Mouse (Mus musculus): ENCODE results near the gene Gng12.

Gng12 gene

GRCm38 (mm10) chr6:66917032-66917431 lies 20.8 kb downstream of the Gng12 start:
- no peak for DNase-seq (ENCODE audit: low spot score in 2 of 2)

DNA sequence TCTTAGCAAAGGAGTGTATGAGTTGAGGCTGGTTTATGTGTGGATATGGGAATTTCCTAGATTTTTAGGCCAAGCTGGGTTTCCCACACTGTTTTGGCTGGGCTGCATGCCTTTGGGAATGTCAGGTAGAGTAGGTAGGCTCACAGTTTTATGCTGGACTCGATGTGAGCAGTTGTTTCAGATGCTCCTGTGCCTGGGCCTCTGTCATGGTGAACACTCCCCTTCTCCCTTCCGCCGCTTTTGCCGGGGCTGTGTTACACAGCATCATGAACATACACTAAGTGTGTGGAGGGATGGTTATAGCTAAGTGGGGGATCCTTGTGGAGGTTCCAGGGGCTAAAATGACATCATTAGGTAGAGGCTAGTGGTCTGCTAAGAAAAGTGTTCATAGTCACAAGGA lies 24.6 kb downstream of the Gng12 start:
- no peak for DNase-seq (ENCODE audit: low spot score in 2 of 2)

- DNase-seq (ENCODE audit: low spot score in 2 of 2) = no peak
These were observed 25.6 kb downstream of the Gng12 start for GRCm38 (mm10) chr6:66921755-66922154.

GRCm38 (mm10) chr6:66922501-66922900 lies 26.3 kb downstream of the Gng12 start:
- DNase-seq (ENCODE audit: low spot score in 2 of 2) = no peak

GRCm38 (mm10) chr6:66923851-66924250 lies 27.7 kb downstream of the Gng12 start:
- no peak for DNase-seq (ENCODE audit: low spot score in 2 of 2)

DNA sequence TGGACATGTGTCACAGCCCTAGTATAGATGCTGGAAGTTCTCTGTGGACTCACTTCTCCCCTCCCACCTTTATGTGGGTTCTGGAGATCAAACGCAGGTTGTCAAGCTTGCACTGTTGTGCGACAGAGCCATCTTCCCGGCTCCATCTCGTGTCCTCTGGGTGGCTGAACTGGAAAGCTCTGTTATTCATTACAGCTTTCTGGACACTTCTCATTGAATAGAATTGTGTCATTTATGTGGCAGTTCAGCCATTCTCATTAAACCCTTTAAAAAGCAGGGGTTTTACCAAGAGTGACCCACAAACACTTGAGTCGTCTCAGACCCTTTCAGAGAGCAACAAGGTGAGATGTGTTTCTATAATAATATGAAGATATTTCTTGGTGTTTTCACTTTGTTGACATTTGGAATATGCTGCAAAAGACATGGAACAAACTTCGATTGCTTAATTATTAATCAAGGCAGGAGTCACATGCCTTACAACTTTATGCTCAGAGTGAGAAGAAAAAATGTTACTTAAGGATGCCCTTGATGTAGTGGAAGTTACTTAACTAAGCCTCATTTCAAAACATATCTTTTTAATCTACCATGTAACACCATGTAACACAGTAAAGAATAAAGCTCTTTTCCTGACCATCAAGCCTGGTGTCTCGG lies 28.2 kb downstream of the Gng12 start:
- no peak for DNase-seq (ENCODE audit: low spot score in 2 of 2)

DNA sequence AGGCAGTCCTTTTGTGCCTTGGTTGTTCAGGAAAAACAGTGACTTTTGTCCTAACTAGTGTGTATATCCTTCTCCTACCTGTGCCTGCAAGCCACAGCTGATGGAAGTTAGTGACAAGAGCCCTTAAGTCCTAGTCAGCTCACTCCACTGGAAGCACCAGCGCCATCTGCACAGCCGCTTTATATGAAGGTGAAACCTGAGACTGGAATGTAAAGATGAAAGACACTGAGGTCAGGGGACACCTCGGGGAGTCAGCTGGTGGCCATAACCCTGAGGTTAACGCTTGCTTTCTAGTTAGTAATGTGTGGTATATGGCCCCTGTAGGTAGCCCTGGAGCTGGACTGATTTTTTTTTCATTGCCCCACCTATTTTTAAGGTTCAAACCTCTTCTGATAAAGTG lies 30.1 kb downstream of the Gng12 start:
- DNase-seq (ENCODE audit: low spot score in 2 of 2) = no peak

DNA sequence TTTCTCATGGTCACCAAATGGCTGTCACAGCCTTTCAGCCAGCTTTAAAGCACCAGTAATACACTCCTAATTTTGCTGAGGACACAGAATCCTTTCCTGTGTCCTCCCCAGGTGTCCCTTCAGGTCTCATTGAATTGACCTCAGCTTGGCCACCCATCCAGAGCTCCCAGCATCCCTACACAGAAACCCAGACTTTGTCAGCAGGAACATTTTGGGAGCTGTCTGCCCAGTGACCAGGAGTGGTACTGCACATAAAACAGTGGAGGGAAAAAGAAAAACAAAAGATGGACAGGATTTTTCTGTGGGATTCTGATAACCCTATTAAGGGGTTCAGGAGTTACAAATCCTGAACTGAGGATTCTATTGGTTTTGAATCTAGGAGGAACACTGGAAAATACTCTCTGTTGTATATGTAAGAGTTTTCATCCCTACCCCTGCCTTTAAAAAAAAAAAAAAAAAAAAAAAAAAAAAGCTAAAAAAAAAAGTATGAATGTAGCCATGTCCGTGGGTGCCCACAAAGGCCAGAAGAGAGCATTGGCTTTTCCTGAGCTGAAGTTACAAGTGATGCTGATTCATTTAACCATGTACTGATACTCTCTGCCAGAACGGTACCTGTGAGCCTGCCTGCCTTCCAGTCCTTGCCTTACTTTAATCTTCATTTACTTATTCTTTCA lies 32.9 kb downstream of the Gng12 start:
- DNase-seq (ENCODE audit: low spot score in 2 of 2) = no peak

DNA sequence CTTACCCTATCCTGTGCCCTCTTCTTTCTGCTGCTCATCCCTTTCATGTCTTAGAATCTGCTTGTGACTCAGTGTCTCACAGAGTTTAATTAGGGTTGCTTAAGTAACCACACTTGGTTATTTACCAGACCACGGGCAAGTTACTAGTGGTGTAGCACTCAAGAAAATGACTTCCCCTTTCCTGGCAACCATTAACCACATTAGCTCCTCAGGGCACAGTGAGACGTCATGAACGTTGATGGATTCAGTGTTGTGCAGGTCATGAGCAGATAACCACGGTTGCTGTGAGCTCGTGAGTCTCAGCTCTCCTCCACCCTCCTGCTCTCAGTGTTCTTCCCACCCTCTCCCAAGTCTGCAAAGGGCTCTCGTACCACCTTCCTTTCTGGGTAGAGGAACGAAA lies 33.5 kb downstream of the Gng12 start:
- no peak for DNase-seq (ENCODE audit: low spot score in 2 of 2)

GRCm38 (mm10) chr6:66932206-66932819 lies 36.1 kb downstream of the Gng12 start:
- DNase-seq (ENCODE audit: low spot score in 2 of 2) = no peak

GRCm38 (mm10) chr6:66940656-66941235 lies 44.5 kb downstream of the Gng12 start:
- no peak for DNase-seq (ENCODE audit: low spot score in 2 of 2)

- DNase-seq (ENCODE audit: low spot score in 2 of 2) = no peak
These were observed 45.6 kb downstream of the Gng12 start for GRCm38 (mm10) chr6:66941792-66942191.

DNA sequence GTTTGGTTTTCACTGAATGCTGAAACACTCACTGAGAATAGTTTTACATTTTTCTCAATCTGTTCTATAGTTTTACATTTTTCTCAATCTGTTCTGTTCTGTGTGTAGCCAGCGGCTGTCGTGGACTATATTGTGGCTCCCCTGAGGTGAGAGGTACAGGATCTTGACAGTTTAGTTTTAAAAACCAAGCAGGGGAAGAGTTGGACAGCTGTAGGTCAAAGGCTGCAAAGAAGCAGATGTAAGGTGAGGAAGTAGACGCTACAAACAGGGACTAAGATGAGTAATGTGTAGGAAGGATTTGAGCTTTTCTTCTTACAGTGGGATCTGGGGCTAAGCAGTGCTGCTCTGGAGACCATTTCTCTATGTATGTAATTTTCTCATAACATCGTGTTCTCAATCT lies 46.6 kb downstream of the Gng12 start:
- DNase-seq (ENCODE audit: low spot score in 2 of 2) = no peak

DNA sequence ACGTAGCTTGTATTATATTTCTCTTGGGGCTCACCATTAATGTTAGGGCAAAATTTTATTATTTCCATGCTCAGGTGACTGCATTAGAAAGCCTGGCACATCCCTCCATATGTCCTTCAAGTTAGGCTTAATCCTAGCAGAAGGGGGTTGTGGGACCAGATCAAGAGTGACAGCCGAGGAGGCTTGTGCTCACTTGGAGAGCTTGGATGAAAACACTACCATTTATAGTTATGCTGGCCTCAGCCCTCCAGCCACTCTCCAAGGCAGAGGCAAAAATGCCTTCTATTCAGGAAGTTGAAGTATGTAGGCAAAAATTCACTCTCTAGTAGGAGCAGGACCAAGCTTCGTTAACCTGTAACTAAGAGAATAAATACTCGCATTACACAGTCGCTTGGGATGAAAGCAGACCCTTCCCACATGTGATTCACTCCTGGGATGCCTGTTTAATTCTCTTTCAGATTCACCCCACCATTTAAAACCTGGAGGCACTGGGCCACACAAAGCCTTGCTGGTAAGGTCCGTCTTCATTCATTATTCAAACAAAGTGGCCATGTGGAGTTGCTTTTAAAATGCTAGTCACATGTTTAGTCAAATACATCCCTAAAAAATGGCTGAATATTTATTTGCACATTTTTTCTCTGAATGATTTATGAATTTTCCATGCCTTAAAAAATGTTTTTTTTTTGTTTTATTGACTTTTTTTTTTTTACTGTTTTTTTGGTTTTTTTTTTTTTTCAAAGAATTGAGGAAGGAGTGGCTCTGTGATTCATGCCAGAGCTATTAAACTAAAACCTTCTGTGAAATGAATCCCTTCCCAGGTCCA lies 47.4 kb downstream of the Gng12 start:
- no peak for DNase-seq (ENCODE audit: low spot score in 2 of 2)

- DNase-seq (ENCODE audit: low spot score in 2 of 2) = no peak
These were observed 48.2 kb downstream of the Gng12 start for GRCm38 (mm10) chr6:66944190-66945003.

DNA sequence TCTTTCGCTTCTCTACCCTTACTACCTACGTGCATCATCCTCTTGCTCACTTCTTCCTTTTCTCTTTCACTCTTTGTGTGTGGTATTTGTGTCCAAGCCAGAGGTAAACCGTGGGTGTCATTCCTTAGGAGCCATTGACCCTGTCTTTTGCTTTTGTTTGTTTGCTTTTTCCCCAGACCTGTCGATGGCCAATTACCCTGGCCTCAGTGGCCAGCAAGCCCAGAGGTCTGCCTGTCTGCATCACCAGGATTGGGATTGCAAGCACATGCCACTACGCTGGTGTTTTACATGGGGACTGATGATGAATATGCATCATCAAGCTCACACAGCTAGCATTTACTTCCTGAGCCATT lies 48.8 kb downstream of the Gng12 start:
- no peak for DNase-seq (ENCODE audit: low spot score in 2 of 2)

DNA sequence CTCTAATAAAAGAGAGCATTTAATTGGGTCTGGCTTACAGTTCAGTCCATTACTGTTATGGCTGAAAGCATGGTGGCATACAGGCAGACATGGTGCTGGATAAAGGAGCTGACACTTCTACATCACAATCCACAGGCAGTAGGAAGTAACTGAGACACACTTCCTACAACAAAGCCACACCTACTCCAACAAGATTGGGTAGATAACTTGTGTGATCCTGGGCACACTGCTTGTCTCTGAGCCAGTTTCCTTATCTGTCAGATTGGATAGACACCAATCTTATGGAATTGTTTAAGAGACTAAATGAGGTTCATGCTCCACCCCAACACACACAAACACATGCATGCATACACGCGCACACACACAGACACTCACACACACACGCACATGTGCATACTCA lies 51.9 kb downstream of the Gng12 start:
- no peak for DNase-seq (ENCODE audit: low spot score in 2 of 2)

DNA sequence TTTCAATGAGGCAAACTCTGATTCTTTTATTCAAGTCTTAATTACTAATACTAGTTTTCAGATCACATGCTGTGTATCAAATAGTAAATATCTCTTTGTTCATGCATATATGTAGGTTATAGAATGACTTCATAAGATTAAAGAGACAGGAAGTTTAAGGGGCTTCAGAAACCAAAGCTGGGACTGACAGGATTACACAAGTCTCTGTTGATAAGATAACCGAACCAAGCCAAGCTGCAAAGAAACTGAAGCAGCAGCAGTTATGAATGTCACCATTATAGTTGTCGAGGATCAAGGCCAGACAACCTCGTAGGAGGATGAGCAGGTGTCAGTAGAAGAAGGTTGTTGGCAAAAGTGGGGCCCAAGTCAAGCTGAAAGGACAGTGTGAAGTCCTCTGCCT lies 52.7 kb downstream of the Gng12 start:
- DNase-seq (ENCODE audit: low spot score in 2 of 2) = no peak

DNA sequence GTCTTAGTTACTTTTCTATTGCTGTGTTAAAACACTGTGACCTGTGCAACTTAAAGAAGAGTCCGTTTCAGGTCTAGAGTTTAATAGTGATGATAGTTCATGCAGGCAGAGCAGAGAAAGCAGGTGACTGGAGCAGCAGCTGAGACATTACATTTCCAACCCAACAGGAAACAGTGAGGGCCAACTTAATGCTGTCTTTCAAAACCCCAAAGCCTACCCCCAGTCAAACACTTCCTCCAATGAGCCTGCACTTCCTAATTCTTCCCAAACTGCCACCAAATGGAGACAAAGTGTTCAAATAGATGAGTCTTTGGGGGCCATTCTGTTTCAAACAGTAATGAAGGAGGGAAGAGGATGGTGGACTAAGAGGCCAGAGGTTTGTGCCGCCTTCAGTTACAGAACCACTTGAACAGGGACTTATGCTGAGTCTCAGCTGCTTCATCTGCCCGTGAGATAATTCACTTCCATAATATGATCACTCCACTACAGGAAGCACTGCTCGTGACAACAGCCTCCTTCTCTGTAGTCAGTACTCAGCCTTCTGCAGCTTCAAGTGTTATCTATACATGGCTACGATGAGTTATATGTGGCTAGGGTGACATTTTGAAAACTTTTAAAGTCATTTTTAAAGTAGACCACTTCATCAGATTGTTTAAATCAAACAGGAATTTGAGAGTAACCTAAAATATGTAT lies 55.7 kb downstream of the Gng12 start:
- DNase-seq (ENCODE audit: low spot score in 2 of 2) = no peak

- no peak for DNase-seq (ENCODE audit: low spot score in 2 of 2)
These were observed 57.8 kb downstream of the Gng12 start for GRCm38 (mm10) chr6:66953951-66954519.

Data from urinary bladder, adult 18-20 months (tissue).